Mouse (Mus musculus): ENCODE results near the gene Cep63.

- TF ChIP-seq POLR2A (IDR thresholded peaks at IDR 0.05; ENCODE audit: insufficient read length, low read depth) (no peak), USF1 (IDR thresholded peaks at IDR 0.05; ENCODE audit: low read depth) (no peak), MYOG (IDR thresholded peaks at IDR 0.05; ENCODE audit: control insufficient read depth in 1 of 3, insufficient read depth in 1 of 3, insufficient read length in 2 of 3, low read depth in 2 of 3) (no peak), MYOD1 (IDR thresholded peaks at IDR 0.05; ENCODE audit: control insufficient read depth in 1 of 3, insufficient read length in 2 of 3, low read depth in 2 of 3) (no peak), MAX (IDR thresholded peaks at IDR 0.05; ENCODE audit: low read depth) (no peak)
Measured at GRCm38 (mm10) chr9:102645119-102645695, 18.9 kb upstream of the Cep63 start.

Data from myocyte (in vitro differentiated cells).